Mouse (Mus musculus) right cerebral cortex, postnatal 4 days (tissue): Measurements from ENCODE around the gene Limk2.

Experiments used
- DNase-seq: peaks from one replicate; pipeline ENCODE4 v3.0.0-alpha.2; 2022

Limk2 gene

GRCm38 (mm10) chr11:3370162-3370561 is 38.8 kb downstream of the Limk2 start:
- DNase-seq: no peak

GRCm38 (mm10) chr11:3369449-3369848 is 39.5 kb downstream of the Limk2 start:
- DNase-seq: no peak

GRCm38 (mm10) chr11:3368983-3369382 is 40.0 kb downstream of the Limk2 start:
- DNase-seq: no peak

GRCm38 (mm10) chr11:3366411-3366810 is 42.6 kb downstream of the Limk2 start:
- DNase-seq: no peak

- no peak for DNase-seq
Observed at GRCm38 (mm10) chr11:3362854-3363253, 46.1 kb downstream of the Limk2 start.

GRCm38 (mm10) chr11:3352990-3353585 is 55.9 kb downstream of the Limk2 start:
- DNase-seq: no peak

GRCm38 (mm10) chr11:3352131-3352530 is 56.9 kb downstream of the Limk2 start:
- no peak for DNase-seq

- DNase-seq: no peak
Observed at GRCm38 (mm10) chr11:3349343-3349695, 59.7 kb downstream of the Limk2 start.

- no peak for DNase-seq
Observed at GRCm38 (mm10) chr11:3348576-3349342, 60.2 kb downstream of the Limk2 start.

- no peak for DNase-seq
Observed at GRCm38 (mm10) chr11:3347835-3348195, 61.2 kb downstream of the Limk2 start.

- peak; percentile 80 for DNase-seq
Observed at GRCm38 (mm10) chr11:3347091-3347834, 61.7 kb downstream of the Limk2 start.

- no peak for DNase-seq
Observed at GRCm38 (mm10) chr11:3346351-3346750, 62.6 kb downstream of the Limk2 start.

- DNase-seq: no peak
Observed at GRCm38 (mm10) chr11:3344916-3345315, 64.1 kb downstream of the Limk2 start.

GRCm38 (mm10) chr11:3341476-3341875 is 67.5 kb downstream of the Limk2 start:
- DNase-seq: no peak

GRCm38 (mm10) chr11:3337961-3338360 is 71.0 kb downstream of the Limk2 start:
- DNase-seq: no peak

GRCm38 (mm10) chr11:3337173-3337955 is 71.6 kb downstream of the Limk2 start:
- no peak for DNase-seq

- DNase-seq: no peak
Observed at GRCm38 (mm10) chr11:3336602-3337001, 72.4 kb downstream of the Limk2 start.

GRCm38 (mm10) chr11:3335651-3336216 is 73.3 kb downstream of the Limk2 start:
- DNase-seq: no peak

GRCm38 (mm10) chr11:3334711-3335316 is 74.2 kb downstream of the Limk2 start:
- no peak for DNase-seq

- no peak for DNase-seq
Observed at GRCm38 (mm10) chr11:3334141-3334710, 74.8 kb downstream of the Limk2 start.

GRCm38 (mm10) chr11:3333111-3333695 is 75.8 kb downstream of the Limk2 start:
- no peak for DNase-seq
